Mouse (Mus musculus): ENCODE data around the gene Gprin3.
"Not testable (repeated sequence)": the region's sequence is repeated elsewhere in the genome, so short reads cannot be mapped to it uniquely, and the experiment has no call there.

The Gprin3 gene

DNA sequence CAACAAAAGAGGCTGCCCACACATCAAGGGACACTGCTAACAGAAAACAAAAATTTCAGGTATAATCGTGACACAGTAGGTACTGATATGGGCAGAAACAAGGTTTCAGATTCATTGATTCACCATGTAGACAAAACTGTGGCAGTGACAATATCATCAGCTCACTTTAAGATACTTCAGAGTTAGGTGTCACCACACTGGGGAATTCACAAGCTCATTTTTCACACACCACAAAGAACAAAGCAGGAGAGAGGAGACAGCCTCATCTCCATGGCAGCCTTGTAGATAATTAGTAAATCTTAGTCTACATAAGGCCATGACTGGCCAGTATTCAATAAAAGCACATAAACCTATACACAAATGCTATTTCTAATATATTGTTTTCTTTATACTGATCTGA lies 77.4 kb downstream of the Gprin3 start:
- DNase-seq (ENCODE audit: low read depth), result no peak

GRCm38 (mm10) chr6:59341146-59341545 lies 84.9 kb downstream of the Gprin3 start:
- no peak for DNase-seq (ENCODE audit: low read depth)

- no peak for DNase-seq (ENCODE audit: low read depth)
Observed at GRCm38 (mm10) chr6:59328297-59328696, 97.8 kb downstream of the Gprin3 start.

DNA sequence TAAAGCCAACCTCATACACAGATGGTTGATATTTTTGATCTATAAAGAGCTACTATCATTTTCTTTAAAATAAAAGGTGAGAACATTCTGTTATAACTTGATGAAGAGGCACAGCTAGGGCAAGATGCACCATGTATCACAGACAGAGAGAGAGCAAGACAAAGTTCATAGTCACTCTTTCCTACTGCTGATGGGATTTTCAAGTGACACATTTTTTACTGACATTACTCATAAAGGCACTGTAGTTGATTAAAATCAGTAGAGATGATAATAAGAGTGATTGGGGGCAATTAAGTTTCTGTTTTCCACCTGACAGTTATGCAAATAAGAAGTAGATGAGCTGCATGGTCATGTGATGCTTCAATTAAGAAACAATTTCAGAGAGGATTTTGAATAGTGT lies 110.2 kb downstream of the Gprin3 start:
- DNase-seq (ENCODE audit: low read depth), result no peak

DNA sequence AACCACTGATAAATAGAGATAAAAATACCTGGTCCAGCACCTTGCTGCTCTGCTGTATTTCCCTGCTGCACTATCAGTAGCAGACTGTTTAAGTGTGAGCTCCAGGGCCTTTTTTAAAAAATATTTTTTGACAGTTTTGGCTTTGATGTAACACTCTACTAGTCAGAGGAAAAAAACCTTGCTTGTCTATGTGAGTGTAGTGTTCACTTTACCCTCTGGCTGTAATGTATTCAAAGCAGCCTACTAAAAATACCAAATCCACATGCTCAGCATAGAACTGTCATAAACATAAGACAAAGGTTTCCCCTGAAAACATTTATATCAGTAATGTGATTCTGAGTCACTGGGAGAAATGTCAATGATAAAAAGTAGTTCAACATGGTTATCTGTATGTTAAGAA lies 111.0 kb downstream of the Gprin3 start:
- DNase-seq (ENCODE audit: low read depth), result no peak

GRCm38 (mm10) chr6:59313162-59313561 lies 112.9 kb downstream of the Gprin3 start:
- no peak for DNase-seq (ENCODE audit: low read depth)

- no peak for DNase-seq (ENCODE audit: low read depth)
Observed at GRCm38 (mm10) chr6:59311241-59311640, 114.9 kb downstream of the Gprin3 start.

- not testable (repeated sequence) for DNase-seq (ENCODE audit: low read depth)
Observed at GRCm38 (mm10) chr6:59304235-59304942, 121.7 kb downstream of the Gprin3 start.

DNA sequence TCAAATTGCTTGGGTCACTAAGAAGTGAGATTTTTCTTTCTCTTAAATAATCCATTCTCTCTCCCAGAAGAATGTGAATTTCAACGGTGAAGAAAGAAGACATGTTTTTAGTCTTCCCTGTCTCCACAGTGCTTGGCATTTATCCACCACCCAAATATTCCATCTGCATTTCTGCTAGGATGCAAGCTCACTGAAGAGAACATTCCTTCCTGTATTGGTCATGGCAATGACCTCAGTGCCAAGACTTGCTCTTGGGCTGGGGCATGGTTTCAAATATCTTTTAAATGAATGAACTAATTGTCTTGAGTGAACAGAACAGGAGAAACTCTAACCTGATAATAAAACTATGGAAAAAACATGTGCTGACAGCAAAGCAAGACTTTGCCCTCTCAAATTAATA lies 123.1 kb downstream of the Gprin3 start:
- no peak for DNase-seq (ENCODE audit: low read depth)
